Mouse (Mus musculus): ENCODE measurements around the gene Evi5.

GRCm38 (mm10) chr5:107724661-107725434 lies 150.1 kb downstream of the Evi5 start:
- TF ChIP-seq CTCF (IDR thresholded peaks at IDR 0.05; ENCODE audit: insufficient read depth, low read length): no peak
- no peak for TF ChIP-seq POLR2A (IDR thresholded peaks at IDR 0.05; ENCODE audit: borderline replicate concordance, extremely low read depth, low read depth, low read length)
